Mouse (Mus musculus) layer of hippocampus, adult 6 months (tissue): ENCODE results near the gene Zfp958. TPM values are rescaled to one million over a fixed set of nuclear protein-coding genes. Genes with fewer than 3 reads are reported as not detected.

ENCODE experiments used
- long read RNA-seq, 2 experiments: library from polyadenylated mRNA; unstranded; transcript quantifications; one replicate each; pipeline ENCODE4 v2.0.0; 2019 to 2020
- polyA plus RNA-seq: library from polyadenylated mRNA; unstranded; fragments of <200 nt; fragmentation: Nextera tagmentation; gene quantifications from 2 replicates; pipeline ENCODE4 v1.2.3, GENCODE M21; 2021

Gene Zfp958
- polyA plus RNA-seq: 5.9 and 7.0 TPM in 2 replicates
- long read RNA-seq, experiment 1, transcript Zfp958-202 (4 exons, 2,364 nt): major isoform, 7 of 13 reads
- long read RNA-seq, experiment 1, partial matches to known transcripts: 0 of 13 reads
- long read RNA-seq, experiment 1, other reads (novel, unspliced or antisense): 6 of 13 reads
- long read RNA-seq, experiment 2, transcript Zfp958-202 (4 exons, 2,364 nt): major isoform, 26 of 43 reads
- long read RNA-seq, experiment 2, partial matches to known transcripts: 0 of 43 reads
- long read RNA-seq, experiment 2, other reads (novel, unspliced or antisense): 17 of 43 reads

GRCm38 (mm10) chr8:4612932-4613853 lies at the start of gene Zfp958:
TSS of gene Zfp958 (plus strand) at chr8:4613167.

Other genes starting within 250 kb of the Zfp958 start
- 32.0 and 32.4 TPM in 2 replicates for gene Cers4, start 120.1 kb upstream of the Zfp958 start, polyA plus RNA-seq
- gene Shcbp1, start 166.4 kb downstream of the Zfp958 start, polyA plus RNA-seq: 0.58 and 1.4 TPM in 2 replicates